Mouse (Mus musculus) testis, adult 2 months (tissue): ENCODE data around the gene Hsd3b2. TPM values are rescaled to one million over a fixed set of nuclear protein-coding genes. Genes with fewer than 3 reads are reported as not detected.
"Not testable (repeated sequence)": the region's sequence is repeated elsewhere in the genome, so short reads cannot be mapped to it uniquely, and the experiment has no call there.

ENCODE experiments used
- H3K27ac ChIP-seq: fragments of 200-500 bp; 2 replicates; pipeline ENCODE4 v1.5.1; 2012; ENCODE audit warnings: low read depth, low read length; ENCODE audit not compliant: control insufficient read depth, insufficient read depth
- H3K27me3 ChIP-seq: fragments of 200-500 bp; 2 replicates; pipeline ENCODE4 v1.6.1; 2012; ENCODE audit warnings: mild to moderate bottlenecking, low read length, moderate library complexity; ENCODE audit not compliant: control insufficient read depth, insufficient read depth
- H3K36me3 ChIP-seq: fragments of 200-500 bp; 2 replicates; pipeline ENCODE4 v1.6.1; 2012; ENCODE audit warnings: mild to moderate bottlenecking, low read length; ENCODE audit not compliant: control insufficient read depth, insufficient read depth
- H3K4me1 ChIP-seq: fragments of 200-500 bp; 2 replicates; pipeline ENCODE4 v1.6.1; 2012; ENCODE audit warnings: low read length; ENCODE audit not compliant: control insufficient read depth, insufficient read depth
- H3K4me3 ChIP-seq: fragments of 200-500 bp; 2 replicates; pipeline ENCODE4 v1.5.1; 2012; ENCODE audit warnings: low read depth, mild to moderate bottlenecking, low read length, moderate library complexity, mixed read lengths; ENCODE audit not compliant: control insufficient read depth
- CTCF ChIP-seq: fragments of 200-500 bp; IDR thresholded peaks from 2 replicates; pipeline ENCODE4 v1.5.1; 2012; ENCODE audit warnings: low read depth, mild to moderate bottlenecking, inconsistent platforms, low read length, moderate library complexity; ENCODE audit not compliant: control insufficient read depth, insufficient read depth, insufficient replicate concordance
- POLR2A ChIP-seq: fragments of 200-500 bp; IDR thresholded peaks from 2 replicates; pipeline ENCODE4 v1.6.1; 2012; ENCODE audit warnings: low read depth, mild to moderate bottlenecking, inconsistent platforms, low read length, moderate library complexity; ENCODE audit not compliant: control insufficient read depth
- polyA plus RNA-seq: library from polyadenylated mRNA; depleted of rRNA; stranded (reverse); fragments of >200 nt; gene quantifications from 2 replicates; pipeline ENCODE4 v1.2.3, GENCODE M21; 2012; rRNA removed

Gene Hsd3b2
- 0.06 TPM in 1 of 2 replicates, not detected in the other for polyA plus RNA-seq

DNA sequence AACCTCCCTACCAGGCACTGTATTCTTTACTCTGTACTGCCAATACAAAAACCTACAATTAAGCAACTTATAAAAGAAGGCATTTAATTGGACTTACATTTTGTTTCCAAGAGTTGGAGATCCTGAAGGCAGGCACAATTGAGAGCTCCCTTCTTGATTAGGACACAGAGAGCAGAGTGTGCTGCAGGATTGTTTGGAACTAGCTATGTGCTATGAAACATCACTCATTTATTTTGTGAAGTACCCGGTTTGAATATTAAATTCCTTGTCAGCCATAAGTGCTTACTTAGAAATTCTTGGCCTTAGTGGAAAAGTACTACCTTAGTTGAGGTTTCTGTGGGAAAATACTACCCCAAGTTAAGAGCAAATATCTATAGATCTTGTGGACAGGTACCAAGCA lies at the start of gene Hsd3b2:
Hsd3b2 (minus strand) TSS at position 168 of the 400 bp plus-strand sequence.
- no peaks in the 10 kb centered on the region for H3K27me3 ChIP-seq
- no peak within 1 kb of the TSS for H3K27ac ChIP-seq
- no peaks in the 10 kb centered on the region for H3K36me3 ChIP-seq
- no peak within 1 kb of the TSS for H3K4me3 ChIP-seq
- no peaks in the 10 kb centered on the region for H3K4me1 ChIP-seq
- TF ChIP-seq CTCF = no peak

DNA sequence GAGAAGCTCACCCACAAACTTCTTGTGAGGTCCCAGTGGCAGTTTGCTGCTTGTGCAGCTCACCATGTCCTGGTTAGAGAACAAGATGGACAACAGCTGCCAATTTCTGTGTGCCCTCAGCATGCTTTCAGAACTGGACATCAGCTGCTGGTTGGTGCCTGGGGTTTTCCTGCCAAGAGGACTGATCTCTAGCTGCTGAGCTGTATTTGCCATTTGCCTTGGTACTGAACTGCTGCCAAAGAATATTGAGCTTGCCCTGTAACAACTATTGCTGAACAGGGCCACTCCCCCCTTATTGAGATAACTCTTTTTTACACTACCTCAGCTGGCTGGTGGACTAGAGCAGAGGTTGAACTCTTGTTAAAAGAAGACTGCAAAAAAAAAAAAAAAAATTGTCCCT lies 39.8 kb upstream of the Hsd3b2 start:
- no peak overlapping the region for H3K4me3 ChIP-seq
- no peaks in the 10 kb centered on the region for H3K27me3 ChIP-seq
- TF ChIP-seq POLR2A = no peak
- no peak for TF ChIP-seq CTCF
- H3K27ac ChIP-seq = no peak overlapping the region
- H3K36me3 ChIP-seq = no peaks in the 10 kb centered on the region
- H3K4me1 ChIP-seq = no peaks in the 10 kb centered on the region

GRCm38 (mm10) chr3:98756836-98757235 lies 32.5 kb upstream of the Hsd3b2 start:
- Histone ChIP-seq H3K4me1 (no peaks in the 10 kb centered on the region), H3K4me3 (no peak overlapping the region), H3K27ac (no peak overlapping the region), H3K36me3 (no peaks in the 10 kb centered on the region), H3K27me3 (no peaks in the 10 kb centered on the region)
- TF ChIP-seq POLR2A (no peak), CTCF (no peak)

GRCm38 (mm10) chr3:98752171-98752570 lies 27.8 kb upstream of the Hsd3b2 start:
- TF ChIP-seq CTCF = no peak
- TF ChIP-seq POLR2A = no peak
- H3K4me1 ChIP-seq = no peaks in the 10 kb centered on the region
- H3K27me3 ChIP-seq = no peaks in the 10 kb centered on the region
- H3K4me3 ChIP-seq = no peak overlapping the region
- no peaks in the 10 kb centered on the region for H3K36me3 ChIP-seq
- H3K27ac ChIP-seq = no peak overlapping the region

DNA sequence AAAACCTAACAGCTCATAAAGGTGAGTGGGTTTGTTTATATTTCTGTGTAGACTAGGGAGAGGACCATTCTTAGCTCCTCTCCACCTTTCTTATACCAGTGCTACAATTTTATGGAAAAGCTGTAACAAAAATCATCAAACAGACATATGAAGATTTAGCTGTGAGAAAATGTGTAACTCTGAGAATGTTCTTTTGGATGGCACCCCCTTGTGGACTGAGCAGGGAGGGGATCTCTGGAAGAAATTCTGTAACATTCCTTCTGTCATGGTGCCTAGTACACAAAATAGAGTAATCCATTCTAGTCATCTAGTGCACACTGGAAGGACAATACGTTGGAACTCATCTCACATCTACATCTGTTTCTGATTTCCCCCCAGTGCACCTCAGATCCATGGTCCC lies 16.7 kb upstream of the Hsd3b2 start:
- H3K27me3 ChIP-seq, H3K36me3 ChIP-seq, H3K4me3 ChIP-seq, H3K27ac ChIP-seq, H3K4me1 ChIP-seq: not testable (repeated sequence)

GRCm38 (mm10) chr3:98734340-98734739 lies 10.0 kb upstream of the Hsd3b2 start:
- Histone ChIP-seq H3K4me1 (no peaks in the 10 kb centered on the region), H3K36me3 (no peaks in the 10 kb centered on the region), H3K4me3 (no peak overlapping the region), H3K27ac (no peak overlapping the region), H3K27me3 (no peaks in the 10 kb centered on the region)
- TF ChIP-seq CTCF = no peak
- no peak for TF ChIP-seq POLR2A

DNA sequence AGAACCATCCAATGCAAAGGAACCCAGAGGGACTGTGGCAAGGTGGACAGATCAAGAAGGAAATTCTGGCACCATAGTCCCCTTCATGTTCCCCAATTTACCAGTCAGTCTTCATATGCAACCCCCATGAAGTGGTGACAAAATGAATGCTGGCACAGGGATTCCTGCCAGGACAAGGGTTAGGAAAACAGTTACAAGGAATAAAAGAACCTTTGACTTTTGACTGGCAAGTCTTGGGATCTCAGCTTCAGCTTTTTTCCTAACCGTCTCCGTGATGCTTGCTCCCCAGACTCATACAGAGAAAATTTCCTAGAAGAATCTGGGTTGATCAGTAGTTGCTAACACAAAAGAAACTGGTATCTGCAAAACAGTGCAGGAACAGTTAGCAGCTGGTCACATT lies 9.4 kb upstream of the Hsd3b2 start:
- Histone ChIP-seq H3K4me3 (no peak overlapping the region), H3K27me3 (no peaks in the 10 kb centered on the region), H3K4me1 (no peaks in the 10 kb centered on the region), H3K27ac (no peak overlapping the region), H3K36me3 (no peaks in the 10 kb centered on the region)
- TF ChIP-seq CTCF = no peak
- no peak for TF ChIP-seq POLR2A

- TF ChIP-seq POLR2A (no peak), CTCF (no peak)
- no peaks in the 10 kb centered on the region for H3K36me3 ChIP-seq
- H3K27ac ChIP-seq = no peak overlapping the region
- H3K4me3 ChIP-seq = no peak overlapping the region
- H3K27me3 ChIP-seq = no peaks in the 10 kb centered on the region
- H3K4me1 ChIP-seq = no peaks in the 10 kb centered on the region
Observed at GRCm38 (mm10) chr3:98726281-98726680, 1.9 kb upstream of the Hsd3b2 start.

- Histone ChIP-seq H3K4me1 (no peaks in the 10 kb centered on the region), H3K27me3 (no peaks in the 10 kb centered on the region), H3K27ac (no peak overlapping the region), H3K4me3 (no peak overlapping the region), H3K36me3 (no peaks in the 10 kb centered on the region)
- no peak for TF ChIP-seq CTCF
- TF ChIP-seq POLR2A = no peak
Observed at GRCm38 (mm10) chr3:98720740-98721139, 3.6 kb downstream of the Hsd3b2 start.
